Mouse (Mus musculus) heart, postnatal 4 days (tissue): ENCODE data around the gene Ankrd33. TPM values are rescaled to one million over a fixed set of nuclear protein-coding genes. Genes with fewer than 3 reads are reported as not detected.
"Not testable (repeated sequence)": the region's sequence is repeated elsewhere in the genome, so short reads cannot be mapped to it uniquely, and the experiment has no call there.

Experiments
- DNase-seq: peaks from one replicate; pipeline ENCODE4 v3.0.0; 2021
- total RNA-seq, 2 experiments: library from RNA; stranded (reverse); gene quantifications; 2 replicates each; pipeline ENCODE4 v1.2.3; 2021

Gene Ankrd33
- total RNA-seq, 2 experiments from 2014 or later: not detected

- peak; percentile 36 for DNase-seq
These were observed 28.6 kb upstream of the Ankrd33 start for GRCm38 (mm10) chr15:101086956-101087355.

- DNase-seq: no peak
These were observed 27.3 kb upstream of the Ankrd33 start for GRCm38 (mm10) chr15:101088291-101088690.

GRCm38 (mm10) chr15:101091551-101091950 lies 24.0 kb upstream of the Ankrd33 start:
- DNase-seq: no peak

GRCm38 (mm10) chr15:101092121-101092828 lies 23.3 kb upstream of the Ankrd33 start:
- no peak for DNase-seq

GRCm38 (mm10) chr15:101092829-101093648 lies 22.5 kb upstream of the Ankrd33 start:
- no peak for DNase-seq

GRCm38 (mm10) chr15:101093988-101094387 lies 21.6 kb upstream of the Ankrd33 start:
- no peak for DNase-seq

GRCm38 (mm10) chr15:101094979-101095378 lies 20.6 kb upstream of the Ankrd33 start:
- no peak for DNase-seq

- DNase-seq: no peak
These were observed 20.2 kb upstream of the Ankrd33 start for GRCm38 (mm10) chr15:101095392-101095791.

- DNase-seq: peak; percentile 49
These were observed 17.4 kb upstream of the Ankrd33 start for GRCm38 (mm10) chr15:101097985-101098651.

- DNase-seq: no peak
These were observed 14.6 kb upstream of the Ankrd33 start for GRCm38 (mm10) chr15:101100996-101101395.

- DNase-seq: no peak
These were observed 11.8 kb upstream of the Ankrd33 start for GRCm38 (mm10) chr15:101103605-101104304.

GRCm38 (mm10) chr15:101105496-101105994 lies 10.0 kb upstream of the Ankrd33 start:
- DNase-seq: peak; percentile 89

- DNase-seq: no peak
These were observed 9.5 kb upstream of the Ankrd33 start for GRCm38 (mm10) chr15:101106011-101106410.

GRCm38 (mm10) chr15:101107906-101108671 lies 7.5 kb upstream of the Ankrd33 start:
- no peak for DNase-seq

- DNase-seq: peak; percentile 27
These were observed 2.4 kb upstream of the Ankrd33 start for GRCm38 (mm10) chr15:101113176-101113575.

GRCm38 (mm10) chr15:101113778-101114177 lies 1.8 kb upstream of the Ankrd33 start:
- DNase-seq: not testable (repeated sequence)

- DNase-seq: peak; percentile 35
These were observed 3.0 kb downstream of the Ankrd33 start for GRCm38 (mm10) chr15:101118399-101119125.

- no peak for DNase-seq
These were observed 6.1 kb downstream of the Ankrd33 start for GRCm38 (mm10) chr15:101121411-101122289.

- DNase-seq: peak; percentile 28
These were observed 6.7 kb downstream of the Ankrd33 start for GRCm38 (mm10) chr15:101122290-101122589.

- DNase-seq: peak; percentile 45
These were observed 7.6 kb downstream of the Ankrd33 start for GRCm38 (mm10) chr15:101123202-101123601.
